Mouse (Mus musculus) heart, postnatal 0 days (tissue): ENCODE measurements around the gene Hmgcll1. TPM values are rescaled to one million over a fixed set of nuclear protein-coding genes. Genes with fewer than 3 reads are reported as not detected.
A peak's percentile ranks its signal among the peaks of the same experiment; 100 is the strongest.

Experiments used
- ATAC-seq: fragments of 200-750 bp; cut with Nextera tagmentation; 2 replicates; pipeline ENCODE4 v1.8.0; 2017; ENCODE audit warnings: low read depth, moderate number of reproducible peaks, moderate library complexity; ENCODE audit not compliant: insufficient read depth
- DNase-seq: peaks from one replicate; pipeline ENCODE4 v3.0.0-alpha.2; 2016; ENCODE audit warnings: low spot score
- H3K27ac ChIP-seq: fragments of 300-500 bp; sonication (generic); 2 replicates; pipeline ENCODE4 v1.5.1; 2014; ENCODE audit warnings: low read depth, mild to moderate bottlenecking
- H3K27me3 ChIP-seq: fragments of 300-500 bp; sonication (generic); 2 replicates; pipeline ENCODE4 v1.6.1; 2014; ENCODE audit warnings: low read length, mixed read lengths; ENCODE audit not compliant: control insufficient read depth, insufficient read depth
- H3K36me3 ChIP-seq: fragments of 300-500 bp; sonication (generic); replicated peaks from 2 replicates; pipeline ENCODE4 v1.6.1; 2014; ENCODE audit warnings: low read length, mixed read lengths; ENCODE audit not compliant: control insufficient read depth, insufficient read depth
- H3K4me1 ChIP-seq: fragments of 300-500 bp; sonication (generic); 2 replicates; pipeline ENCODE4 v1.6.1; 2014; ENCODE audit warnings: antibody characterized with exemption; ENCODE audit not compliant: control insufficient read depth, insufficient read depth
- H3K4me2 ChIP-seq: fragments of 300-500 bp; sonication (generic); 2 replicates; pipeline ENCODE4 v1.6.1; 2014; ENCODE audit warnings: low read depth, mild to moderate bottlenecking, low read length, moderate library complexity
- H3K4me3 ChIP-seq: fragments of 300-500 bp; sonication (generic); 2 replicates; pipeline ENCODE4 v1.5.1; 2014; ENCODE audit warnings: low read depth, low read length
- H3K9ac ChIP-seq: fragments of 300-500 bp; sonication (generic); replicated peaks from 2 replicates; pipeline ENCODE4 v1.6.1; 2014; ENCODE audit warnings: low read depth, low read length, mixed read lengths
- H3K9me3 ChIP-seq: fragments of 300-500 bp; sonication (generic); replicated peaks from 2 replicates; pipeline ENCODE4 v1.6.1; 2016; ENCODE audit warnings: low read length; ENCODE audit not compliant: control insufficient read depth
- CTCF ChIP-seq: IDR thresholded peaks from 2 replicates; pipeline ENCODE4 v1.5.1; 2016; ENCODE audit warnings: antibody characterized with exemption, control low read depth, low read depth
- EP300 ChIP-seq: IDR thresholded peaks from 2 replicates; pipeline ENCODE4 v1.6.1; 2016; ENCODE audit warnings: antibody characterized with exemption, low read depth
- WGBS: fragments of 180-500 bp; shearing (Covaris S2); extraction: QIAGEN DNeasy Blood & Tissue Kit; methylation state at CpG from one replicate; pipeline ENCODE4 v1.1.7; 2014; 5-methylcytosine and 5-hydroxymethylcytosine counted together
- polyA plus RNA-seq: library from polyadenylated mRNA; unstranded; fragments of >200 nt; fragmentation: Nextera tagmentation; extraction: Ambion mirVana; gene quantifications from 2 replicates; pipeline ENCODE4 v1.2.1, GENCODE M21; 2015
- total RNA-seq: library from RNA; depleted of rRNA; stranded (reverse); fragments of >200 nt; gene quantifications from 2 replicates; pipeline ENCODE4 v1.2.3, GENCODE M21; 2014; ENCODE audit warnings: low replicate concordance

Gene Hmgcll1
- total and polyA plus RNA-seq, 2 experiments from 2014 or later, result 0.37 TPM; not detected in 1

- Histone ChIP-seq H3K36me3 (no peaks in the 10 kb centered on the region), H3K9ac (no peak overlapping the region), H3K4me1 (peaks cover 6% of the 10 kb centered on the region; the same call in 1 of the 2 replicates), H3K9me3 (no peaks in the 10 kb centered on the region), H3K4me3 (no peak overlapping the region), H3K4me2 (no peak overlapping the region), H3K27ac (0 out of 2 replicates have a peak overlapping the region, but pooled peaks have one; percentile 30), H3K27me3 (no peaks in the 10 kb centered on the region)
- 51% methylated on average over 10 of the region's 10 CpGs for WGBS
- TF ChIP-seq CTCF (no peak), EP300 (no peak)
- ATAC-seq, result no peak
- DNase-seq, result no peak
Observed at GRCm38 (mm10) chr9:76000876-76001858, 13.5 kb upstream of the Hmgcll1 start.

GRCm38 (mm10) chr9:76003066-76003465 lies 11.6 kb upstream of the Hmgcll1 start:
- 70% methylated on average over 3 of the region's 3 CpGs for WGBS
- Histone ChIP-seq H3K4me3 (no peak overlapping the region), H3K9ac (no peak overlapping the region), H3K27me3 (no peaks in the 10 kb centered on the region), H3K4me1 (peaks cover 6% of the 10 kb centered on the region; the same call in 1 of the 2 replicates), H3K9me3 (no peaks in the 10 kb centered on the region), H3K27ac (no peak overlapping the region), H3K4me2 (no peak overlapping the region), H3K36me3 (no peaks in the 10 kb centered on the region)
- ATAC-seq, result no peak
- DNase-seq, result no peak
- TF ChIP-seq CTCF (no peak), EP300 (no peak)

DNA sequence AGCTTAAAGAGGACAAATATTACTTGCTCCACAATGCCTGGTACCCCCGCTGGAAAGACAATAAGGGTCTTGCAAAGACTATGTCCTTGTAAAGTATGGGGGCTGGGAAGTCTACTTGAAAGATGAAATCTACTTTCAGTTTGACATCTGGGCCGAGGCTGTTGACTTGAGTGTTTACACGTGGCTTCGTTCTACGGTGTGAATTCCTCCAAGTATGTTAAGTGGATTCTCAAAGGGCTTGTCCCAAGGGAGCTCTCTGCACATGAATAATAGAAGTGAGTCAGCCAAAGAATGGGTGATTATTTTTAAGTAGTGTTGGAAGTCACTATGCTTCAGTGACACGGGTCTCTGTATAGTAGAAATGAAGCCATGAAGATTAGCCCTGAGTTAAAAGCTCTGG lies 11.0 kb upstream of the Hmgcll1 start:
- peak; percentile 62 for DNase-seq
- H3K4me3 ChIP-seq, result no peak overlapping the region
- H3K36me3 ChIP-seq, result no peaks in the 10 kb centered on the region
- no peak overlapping the region for H3K9ac ChIP-seq
- H3K9me3 ChIP-seq, result no peaks in the 10 kb centered on the region
- no peaks in the 10 kb centered on the region for H3K27me3 ChIP-seq
- WGBS, result 25% methylated on average over 6 of the region's 6 CpGs
- H3K4me1 ChIP-seq, result peaks cover 6% of the 10 kb centered on the region; the same call in 1 of the 2 replicates
- ATAC-seq, result peak; percentile 63; the same call in 1 of the 2 replicates
- TF ChIP-seq EP300 (no peak), CTCF (no peak)
- no peak overlapping the region for H3K4me2 ChIP-seq
- H3K27ac ChIP-seq, result no peak overlapping the region

- Histone ChIP-seq H3K36me3 (no peaks in the 10 kb centered on the region), H3K4me2 (no peak overlapping the region), H3K27me3 (no peaks in the 10 kb centered on the region; the same call in 1 of the 2 replicates), H3K4me1 (peaks cover 6% of the 10 kb centered on the region; the same call in 1 of the 2 replicates), H3K9ac (no peak overlapping the region), H3K27ac (no peak overlapping the region), H3K4me3 (no peak overlapping the region), H3K9me3 (no peaks in the 10 kb centered on the region)
- DNase-seq (no peak), ATAC-seq (no peak)
- no peak for TF ChIP-seq EP300
- no peak for TF ChIP-seq CTCF
- 25% methylated on average over 6 of the region's 6 CpGs for WGBS
Observed at GRCm38 (mm10) chr9:76007342-76007970, 7.2 kb upstream of the Hmgcll1 start.

- no peak for ATAC-seq
- H3K36me3 ChIP-seq, result no peaks in the 10 kb centered on the region
- H3K27me3 ChIP-seq, result no peaks in the 10 kb centered on the region; the same call in 1 of the 2 replicates
- WGBS, result 74% methylated on average over 6 of the region's 6 CpGs
- DNase-seq, result no peak
- TF ChIP-seq CTCF, result no peak
- TF ChIP-seq EP300, result no peak
- no peak overlapping the region for H3K4me2 ChIP-seq
- no peak overlapping the region for H3K9ac ChIP-seq
- H3K4me3 ChIP-seq, result no peak overlapping the region
- H3K4me1 ChIP-seq, result peaks cover 4% of the 10 kb centered on the region
- H3K9me3 ChIP-seq, result no peaks in the 10 kb centered on the region
- H3K27ac ChIP-seq, result no peak overlapping the region
Observed at GRCm38 (mm10) chr9:76013789-76014188, 866 bp upstream of the Hmgcll1 start.
